Mouse (Mus musculus) kidney, adult 8-10 months (tissue): Measurements from ENCODE around the gene Tvp23a.

Experiments
- DNase-seq, 2 experiments: peaks; one replicate each; pipeline ENCODE4 v3.0.0; 2022

Gene Tvp23a

DNA sequence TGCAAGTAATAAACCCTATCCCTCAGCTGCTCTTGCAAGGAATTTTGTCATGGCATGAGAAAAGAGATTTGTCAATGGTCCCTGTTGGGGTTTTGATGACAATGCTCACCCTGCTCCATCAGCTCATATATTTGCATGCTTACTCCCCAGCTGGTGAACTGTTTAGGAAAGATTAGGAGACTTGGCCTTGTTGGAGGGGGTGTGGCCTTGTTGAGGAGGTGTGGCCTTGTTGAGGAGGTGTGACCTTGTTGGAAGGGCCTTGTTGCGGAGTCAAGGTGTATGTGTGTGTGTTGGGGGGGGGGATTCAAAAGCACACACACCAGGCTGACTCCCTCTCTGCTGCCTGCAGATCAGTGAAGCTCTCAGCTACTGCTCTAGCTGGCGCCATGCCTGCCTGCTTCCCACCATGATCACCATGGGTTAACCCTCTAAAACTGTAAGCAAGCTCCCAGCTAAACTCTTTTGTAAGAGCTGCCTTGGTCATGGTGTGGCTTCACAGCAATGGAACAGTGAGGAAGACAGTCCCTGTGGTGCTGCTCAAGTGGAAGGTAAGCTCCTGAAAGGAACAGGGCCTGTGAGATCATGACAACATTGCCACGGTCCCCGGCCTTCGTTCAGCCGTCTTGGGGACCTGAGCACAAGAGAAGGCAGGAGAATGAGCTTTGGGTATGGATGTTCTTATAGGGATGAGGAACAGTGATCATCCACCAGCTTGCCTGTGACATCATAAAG lies 58.4 kb downstream of the Tvp23a start:
- no peak for DNase-seq

DNA sequence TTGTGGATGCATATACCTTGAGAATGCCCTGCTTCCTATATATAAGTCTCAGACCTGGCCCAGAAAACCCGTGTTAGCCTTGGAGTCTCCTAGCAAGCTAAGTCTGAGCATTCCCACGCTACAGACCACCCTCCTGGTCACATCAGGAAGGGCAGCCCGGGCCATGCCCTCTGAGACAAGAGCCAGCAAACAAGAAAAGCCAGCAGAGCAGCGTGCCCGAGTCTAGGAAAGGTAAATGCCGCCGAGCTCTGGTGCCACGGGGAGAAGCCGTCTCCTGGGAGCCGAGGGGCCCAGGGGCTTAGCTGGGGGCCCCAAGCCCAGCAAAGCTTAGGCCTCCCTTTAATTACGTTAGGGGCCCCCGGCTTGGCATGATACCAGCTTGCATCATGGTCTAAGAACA lies 61.9 kb downstream of the Tvp23a start:
- no peak for DNase-seq

DNA sequence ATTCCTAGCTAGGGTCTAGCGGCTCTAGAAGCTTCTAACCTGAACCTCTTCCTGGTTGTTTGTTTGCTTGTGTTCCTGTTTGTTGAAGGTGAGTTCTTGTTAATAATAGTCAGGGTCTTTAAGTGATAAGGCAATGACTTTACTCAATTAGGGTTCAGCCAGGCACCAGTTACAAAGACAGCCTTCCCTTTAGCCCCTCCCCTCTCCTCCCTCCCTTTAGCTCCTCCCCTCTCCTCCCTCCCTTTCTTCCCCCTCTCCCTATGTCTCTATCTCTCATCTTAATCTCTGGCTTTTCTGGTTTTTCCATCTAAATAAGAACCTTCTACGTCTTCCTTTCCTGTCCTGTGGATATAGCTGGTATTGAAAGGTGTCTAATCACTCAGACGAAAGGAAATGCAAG lies 62.6 kb downstream of the Tvp23a start:
- DNase-seq: no peak

DNA sequence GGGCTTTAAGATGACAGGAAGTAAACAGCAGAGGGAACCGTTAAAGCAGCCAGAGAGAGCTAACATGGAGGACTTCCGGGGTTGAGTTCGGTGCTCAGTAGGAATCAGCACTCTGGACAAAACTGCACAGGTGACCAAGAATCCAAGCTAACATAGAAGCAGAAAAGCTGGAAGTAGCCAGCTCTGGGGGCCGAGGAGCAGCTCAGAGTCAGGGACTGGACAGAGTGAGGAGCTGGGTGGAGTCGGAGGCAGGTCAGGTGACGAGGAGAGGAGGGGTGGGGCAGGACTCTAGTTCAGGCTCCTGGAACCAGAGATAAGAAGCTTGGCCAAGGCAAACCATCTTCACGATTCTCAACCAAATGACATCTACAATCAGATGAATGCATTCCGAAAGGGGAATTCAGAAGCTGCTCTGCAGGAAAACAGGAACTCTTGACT lies 63.1 kb downstream of the Tvp23a start:
- DNase-seq: peak in 1 of 2 experiments; percentile 14

DNA sequence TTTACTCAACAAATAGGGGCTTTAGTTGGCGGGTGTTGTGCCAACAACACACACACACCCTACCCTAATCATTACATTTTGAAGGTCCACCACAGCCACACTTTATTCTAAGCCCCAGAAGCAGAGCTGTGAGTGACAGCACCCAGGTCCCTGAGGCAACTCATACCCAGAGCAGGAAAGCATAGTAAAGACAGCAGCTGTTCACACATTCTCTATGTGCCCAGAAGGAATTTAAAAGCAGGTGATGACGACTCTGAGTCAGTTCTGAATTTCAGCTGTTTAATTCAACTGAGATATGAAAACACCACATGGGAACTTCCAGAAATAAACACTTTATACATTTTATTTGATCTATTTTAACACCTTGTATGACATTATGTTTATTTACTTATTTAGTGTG lies 67.6 kb downstream of the Tvp23a start:
- DNase-seq: no peak

DNA sequence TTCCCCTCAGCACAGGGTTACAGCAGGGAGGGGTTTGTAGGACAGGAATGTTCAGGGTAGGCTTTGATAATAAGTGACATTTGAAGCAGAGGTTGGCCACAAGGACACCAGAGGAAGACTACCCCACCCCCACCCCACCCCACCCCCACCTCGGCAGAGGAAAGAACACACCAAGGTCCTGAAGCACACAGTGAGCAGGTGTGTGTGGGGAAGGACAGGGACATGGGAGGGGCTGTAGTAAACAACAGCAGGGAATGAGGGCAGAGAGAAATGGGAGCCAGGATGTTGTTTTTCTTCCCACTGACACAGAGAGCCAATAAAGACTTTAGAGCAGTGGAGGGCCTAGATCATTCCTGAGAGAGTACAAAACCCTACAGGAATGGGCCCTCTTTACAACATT lies 69.9 kb downstream of the Tvp23a start:
- no peak for DNase-seq

DNA sequence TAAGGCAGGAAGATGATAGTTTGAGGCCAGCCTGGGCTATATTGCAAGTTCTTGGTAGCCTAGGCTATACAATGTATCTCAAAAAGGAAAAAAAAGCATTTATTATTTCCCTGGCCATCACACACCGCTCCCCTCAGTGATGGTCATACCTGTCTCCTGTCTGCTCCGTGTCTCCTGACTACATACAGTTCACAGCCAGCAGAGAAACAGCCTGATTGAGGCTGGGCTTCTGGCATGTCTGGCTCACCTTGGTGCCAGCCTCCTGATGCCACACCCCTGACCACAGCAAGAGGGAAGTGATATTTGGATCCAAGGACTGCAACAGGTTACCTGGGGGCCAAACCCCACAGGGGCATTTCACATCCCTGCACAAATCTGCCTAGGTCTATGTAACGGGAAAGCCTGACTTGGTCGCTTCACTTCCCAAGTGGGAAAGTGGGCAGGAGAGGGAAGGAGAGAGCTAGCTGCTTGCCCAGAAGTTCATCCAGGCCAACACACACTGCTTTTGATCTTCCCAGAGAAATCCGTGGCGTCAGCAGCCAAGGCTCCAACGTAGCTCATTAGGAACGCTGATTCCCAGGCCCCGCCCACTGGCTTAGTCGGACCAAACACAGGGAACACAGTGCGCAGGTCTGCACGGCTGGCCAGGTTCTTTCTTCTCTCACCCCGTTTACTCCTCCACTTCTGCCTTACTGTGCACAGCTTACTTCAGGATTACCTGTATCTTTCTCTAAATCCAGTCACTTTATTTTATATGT lies 72.7 kb downstream of the Tvp23a start:
- peak; percentile 14 to 20 for DNase-seq

DNA sequence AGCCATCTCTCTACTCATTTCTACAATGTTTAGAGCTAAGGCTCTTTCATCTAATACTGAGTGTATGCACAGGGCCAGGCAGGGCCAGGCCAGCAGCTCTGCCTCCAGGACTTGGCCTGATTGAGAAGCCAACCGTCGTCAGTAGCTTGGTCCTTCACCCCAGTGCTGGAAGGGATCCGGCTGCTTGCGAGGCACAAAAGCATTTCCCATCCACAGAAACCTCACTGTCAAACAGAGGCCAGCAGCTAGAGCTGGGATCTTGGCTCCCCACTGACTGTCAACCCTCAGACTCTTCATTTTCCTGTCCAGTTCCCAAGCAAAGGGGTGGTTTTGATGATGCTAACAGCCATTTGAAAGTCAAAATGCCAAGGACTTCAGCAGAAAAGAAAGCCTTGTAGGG lies 74.8 kb downstream of the Tvp23a start:
- no peak for DNase-seq
